Mouse (Mus musculus) midbrain, embryonic 10.5 days (tissue): ENCODE measurements around the gene Nuak1. TPM values are rescaled to one million over a fixed set of nuclear protein-coding genes. Genes with fewer than 3 reads are reported as not detected.

ENCODE experiments used
- DNase-seq: peaks from one replicate; pipeline ENCODE4 v3.0.0-alpha.2; 2017; ENCODE audit warnings: low spot score
- H3K27ac ChIP-seq: fragments of 300-500 bp; sonication (generic); replicated peaks from 2 replicates; pipeline ENCODE4 v1.5.1; 2016; ENCODE audit warnings: mild to moderate bottlenecking
- H3K27me3 ChIP-seq: fragments of 300-500 bp; sonication (generic); 2 replicates; pipeline ENCODE4 v1.6.1; 2016; ENCODE audit warnings: low read depth, mild to moderate bottlenecking; ENCODE audit not compliant: poor library complexity, severe bottlenecking
- H3K36me3 ChIP-seq: fragments of 300-500 bp; sonication (generic); 2 replicates; pipeline ENCODE4 v1.6.1; 2016; ENCODE audit warnings: mild to moderate bottlenecking, moderate library complexity
- H3K4me1 ChIP-seq: fragments of 300-500 bp; sonication (generic); 2 replicates; pipeline ENCODE4 v1.6.1; 2016
- H3K4me3 ChIP-seq: fragments of 300-500 bp; sonication (generic); 2 replicates; pipeline ENCODE4 v1.5.1; 2016; ENCODE audit warnings: mild to moderate bottlenecking, moderate library complexity
- H3K9me3 ChIP-seq: fragments of 300-500 bp; sonication (generic); replicated peaks from 2 replicates; pipeline ENCODE4 v1.6.1; 2016; ENCODE audit warnings: mild to moderate bottlenecking
- WGBS: fragments of 180-500 bp; shearing (Covaris S2); methylation state at CpG from one replicate; pipeline ENCODE4 v1.1.7; 2016; 5-methylcytosine and 5-hydroxymethylcytosine counted together
- polyA plus RNA-seq: library from polyadenylated mRNA; unstranded; fragments of >200 nt; fragmentation: Nextera tagmentation; extraction: Ambion mirVana; gene quantifications from 2 replicates; pipeline ENCODE4 v1.2.1, GENCODE M21; 2016

Nuak1 gene
- polyA plus RNA-seq, 1 experiment from 2014 or later, result 4.0 TPM

- Histone ChIP-seq H3K4me1 (no peaks in the 10 kb centered on the region), H3K4me3 (no peak overlapping the region), H3K36me3 (no peaks in the 10 kb centered on the region), H3K27ac (no peak overlapping the region), H3K9me3 (no peaks in the 10 kb centered on the region), H3K27me3 (no peaks in the 10 kb centered on the region)
- no peak for DNase-seq
- WGBS, result 91% methylated on average over 4 of the region's 4 CpGs
Observed at GRCm38 (mm10) chr10:84335441-84335840, 105.0 kb downstream of the Nuak1 start.

GRCm38 (mm10) chr10:84329822-84330221, 110.6 kb downstream of the Nuak1 start:
- no peaks in the 10 kb centered on the region for H3K9me3 ChIP-seq
- H3K36me3 ChIP-seq, result no peaks in the 10 kb centered on the region
- H3K27me3 ChIP-seq, result no peaks in the 10 kb centered on the region
- H3K4me1 ChIP-seq, result no peaks in the 10 kb centered on the region
- H3K4me3 ChIP-seq, result no peak overlapping the region
- WGBS, result 94% methylated on average over 7 of the region's 7 CpGs
- no peak for DNase-seq
- no peak overlapping the region for H3K27ac ChIP-seq

DNA sequence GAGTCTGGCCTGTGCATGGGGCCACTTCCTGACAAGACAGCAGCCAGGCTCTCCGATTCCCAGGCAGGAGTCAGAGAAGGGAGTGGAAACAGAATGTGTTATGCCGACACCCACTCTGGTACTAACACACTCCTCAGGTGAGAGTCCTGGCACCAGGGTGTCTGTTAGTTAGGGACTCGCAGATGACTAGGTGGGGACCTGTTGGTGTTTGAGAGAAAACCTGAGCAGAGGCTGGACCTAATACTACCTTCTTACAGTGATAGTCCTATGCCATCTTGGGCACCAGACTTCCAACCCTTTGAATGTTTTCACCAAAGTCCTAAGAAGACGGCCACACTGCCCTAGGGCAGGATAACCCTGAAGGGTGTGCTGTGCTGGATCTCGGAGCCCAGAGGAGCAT, 111.1 kb downstream of the Nuak1 start:
- Histone ChIP-seq H3K4me1 (0 out of 2 replicates have a peak, but pooled peaks cover under 1% of the 10 kb centered on the region), H3K4me3 (no peak overlapping the region), H3K36me3 (no peaks in the 10 kb centered on the region), H3K9me3 (no peaks in the 10 kb centered on the region), H3K27ac (no peak overlapping the region), H3K27me3 (no peaks in the 10 kb centered on the region)
- WGBS, result 92% methylated on average over 5 of the region's 5 CpGs
- DNase-seq, result no peak

- no peak overlapping the region for H3K27ac ChIP-seq
- no peaks in the 10 kb centered on the region for H3K9me3 ChIP-seq
- H3K36me3 ChIP-seq, result no peaks in the 10 kb centered on the region
- 71% methylated on average over 6 of the region's 6 CpGs for WGBS
- no peak for DNase-seq
- no peaks in the 10 kb centered on the region for H3K27me3 ChIP-seq
- peaks cover 7% of the 10 kb centered on the region; the same call in 1 of the 2 replicates for H3K4me1 ChIP-seq
- no peak overlapping the region for H3K4me3 ChIP-seq
Observed at GRCm38 (mm10) chr10:84324018-84324417, 116.4 kb downstream of the Nuak1 start.

Other genes starting within 250 kb of the Nuak1 start
- gene Ckap4, start 93.5 kb upstream of the Nuak1 start, polyA plus RNA-seq, result 66.1 and 69.7 TPM in 2 replicates
- 2.8 and 5.8 TPM in 2 replicates for gene Tcp11l2, start 136.0 kb upstream of the Nuak1 start, polyA plus RNA-seq
- 14.4 and 16.6 TPM in 2 replicates for gene Polr3b, start 181.7 kb upstream of the Nuak1 start, polyA plus RNA-seq